Mouse (Mus musculus): ENCODE results near the gene Farsb. TPM values are rescaled to one million over a fixed set of nuclear protein-coding genes. Genes with fewer than 3 reads are reported as not detected.
A peak's percentile ranks its signal among the peaks of the same experiment; 100 is the strongest.

Gene Farsb
- polyA plus RNA-seq, 1 experiment from 2014 or later, result 105 TPM

DNA sequence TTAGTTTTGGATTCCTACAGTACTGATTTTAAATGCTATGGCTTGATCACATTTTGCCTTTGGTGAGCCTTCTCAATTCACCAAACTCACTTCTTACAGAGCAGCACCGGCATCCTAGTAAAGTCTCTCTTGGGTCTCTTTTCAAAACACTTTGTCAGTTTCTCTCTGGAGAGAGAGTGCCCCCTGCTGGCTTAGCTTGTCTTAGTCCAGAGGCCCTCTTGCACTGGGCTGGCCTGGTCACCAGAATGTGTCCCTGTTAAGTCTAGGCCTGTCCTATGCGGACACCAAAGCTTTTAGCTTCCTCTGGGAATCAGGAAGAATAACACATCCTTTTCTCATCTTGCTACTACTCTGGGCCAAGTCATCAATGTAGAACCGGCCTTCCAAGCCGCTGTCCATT is 69.1 kb downstream of the Farsb start:
- WGBS, result 44% methylated on average over 4 of the region's 4 CpGs
- Histone ChIP-seq H3K27ac (ENCODE audit: low read length) (no peak overlapping the region), H3K4me3 (ENCODE audit: low read length) (no peak overlapping the region), H3K36me3 (ENCODE audit: control insufficient read depth, insufficient read depth) (no peaks in the 10 kb centered on the region), H3K27me3 (ENCODE audit: control insufficient read depth, insufficient read depth, low read length) (no peaks in the 10 kb centered on the region), H3K9me3 (replicated peaks; ENCODE audit: control insufficient read depth, low read length) (no peaks in the 10 kb centered on the region), H3K4me1 (ENCODE audit: control insufficient read depth, insufficient read depth, low read length) (peaks cover 10% of the 10 kb centered on the region), H3K9ac (ENCODE audit: low read length) (no peak overlapping the region), H3K4me2 (ENCODE audit: low read depth, low read length) (no peak overlapping the region)
- no peak for ATAC-seq (replicated peaks; ENCODE audit: extremely low read depth, insufficient read depth, low FRiP score)

DNA sequence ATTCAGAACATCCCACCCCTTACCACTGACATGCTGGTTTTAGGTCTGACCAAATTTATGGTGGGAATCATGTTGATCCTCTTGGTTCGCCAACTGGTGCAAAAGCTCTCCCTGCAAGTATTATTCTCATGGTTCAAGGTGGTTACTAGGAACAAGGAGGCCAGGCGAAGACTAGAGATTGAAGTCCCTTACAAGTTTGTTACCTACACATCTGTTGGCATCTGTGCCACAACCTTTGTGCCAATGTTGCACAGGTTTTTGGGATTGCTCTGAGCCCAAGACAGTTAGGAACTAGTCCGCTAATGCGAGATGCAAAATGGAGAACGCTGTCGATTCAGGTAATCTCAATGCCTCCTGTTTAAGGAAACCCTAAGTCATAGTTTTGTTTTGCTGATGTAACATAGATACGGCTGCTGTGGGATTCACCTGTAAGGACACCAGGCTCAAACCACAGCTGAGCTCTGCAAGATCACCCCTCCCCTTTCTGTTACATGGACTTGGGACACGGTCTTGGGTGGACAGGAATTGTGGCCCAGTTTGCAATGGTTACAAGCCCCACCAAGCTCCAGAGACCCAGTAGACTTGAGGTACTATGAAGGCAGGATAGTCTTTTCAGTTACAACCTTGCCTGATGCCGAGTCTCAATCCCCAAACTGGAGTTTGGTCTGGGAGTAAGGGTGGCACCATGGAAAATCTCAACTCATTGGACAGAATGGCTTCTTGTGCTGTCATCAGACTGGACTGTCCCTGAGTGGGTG is 71.4 kb downstream of the Farsb start:
- no peak for ATAC-seq (replicated peaks; ENCODE audit: extremely low read depth, insufficient read depth, low FRiP score)
- H3K27me3 ChIP-seq (ENCODE audit: control insufficient read depth, insufficient read depth, low read length), result no peaks in the 10 kb centered on the region
- no peaks in the 10 kb centered on the region for H3K36me3 ChIP-seq (ENCODE audit: control insufficient read depth, insufficient read depth)
- peaks cover 4% of the 10 kb centered on the region for H3K4me1 ChIP-seq (ENCODE audit: control insufficient read depth, insufficient read depth, low read length)
- H3K27ac ChIP-seq (ENCODE audit: low read length), result no peak overlapping the region
- H3K9ac ChIP-seq (ENCODE audit: low read length), result no peak overlapping the region
- no peak overlapping the region for H3K4me3 ChIP-seq (ENCODE audit: low read length)
- 91% methylated on average over 9 of the region's 9 CpGs for WGBS
- H3K9me3 ChIP-seq (replicated peaks; ENCODE audit: control insufficient read depth, low read length), result no peaks in the 10 kb centered on the region
- H3K4me2 ChIP-seq (ENCODE audit: low read depth, low read length), result no peak overlapping the region

DNA sequence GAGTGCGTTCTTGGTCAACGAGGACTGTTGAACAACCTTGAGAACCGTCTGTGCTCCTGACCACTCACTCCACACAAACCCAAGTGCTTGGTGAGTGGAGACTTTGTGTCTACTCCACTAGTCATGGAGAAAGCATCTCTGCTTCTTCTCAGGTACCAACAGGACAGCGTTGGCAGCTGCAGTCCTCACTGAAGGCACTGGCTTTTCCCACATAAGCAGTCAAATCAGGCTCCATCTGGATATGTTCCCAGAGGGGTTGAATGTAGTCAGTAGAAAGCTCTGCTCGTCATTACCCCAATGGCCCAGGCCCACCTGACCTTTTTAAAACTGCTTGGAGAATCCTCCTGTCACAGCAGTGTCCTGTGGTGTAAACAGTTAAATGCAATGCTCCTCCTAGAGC is 74.3 kb downstream of the Farsb start:
- Histone ChIP-seq H3K27me3 (ENCODE audit: control insufficient read depth, insufficient read depth, low read length) (no peaks in the 10 kb centered on the region), H3K27ac (ENCODE audit: low read length) (no peak overlapping the region), H3K4me2 (ENCODE audit: low read depth, low read length) (no peak overlapping the region), H3K9me3 (replicated peaks; ENCODE audit: control insufficient read depth, low read length) (no peaks in the 10 kb centered on the region), H3K36me3 (ENCODE audit: control insufficient read depth, insufficient read depth) (no peaks in the 10 kb centered on the region), H3K9ac (ENCODE audit: low read length) (no peak overlapping the region), H3K4me1 (ENCODE audit: control insufficient read depth, insufficient read depth, low read length) (peaks cover 4% of the 10 kb centered on the region), H3K4me3 (ENCODE audit: low read length) (no peak overlapping the region)
- WGBS, result 79% methylated on average over 5 of the region's 5 CpGs
- no peak for ATAC-seq (replicated peaks; ENCODE audit: extremely low read depth, insufficient read depth, low FRiP score)

DNA sequence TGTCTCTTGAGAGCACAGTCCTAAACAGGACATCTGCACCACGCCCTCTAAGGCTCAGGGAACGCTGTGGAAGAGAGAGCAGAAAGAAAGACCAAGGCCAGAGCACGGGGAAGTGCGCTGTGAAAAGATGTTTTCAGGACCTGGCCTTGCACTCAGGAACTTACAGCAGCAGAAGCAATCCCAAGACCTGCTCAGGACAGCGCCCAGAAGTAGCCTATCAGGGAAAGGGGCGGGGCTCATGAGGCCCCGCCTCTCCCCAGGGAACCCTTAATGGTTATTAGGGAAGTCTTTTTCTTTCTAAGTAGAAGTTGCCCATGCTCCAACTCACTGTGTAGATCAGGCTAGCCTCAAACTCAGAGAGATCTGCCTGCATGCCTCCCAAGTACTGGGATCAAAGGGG is 76.0 kb downstream of the Farsb start:
- no peaks in the 10 kb centered on the region for H3K36me3 ChIP-seq (ENCODE audit: control insufficient read depth, insufficient read depth)
- no peak overlapping the region for H3K27ac ChIP-seq (ENCODE audit: low read length)
- ATAC-seq (replicated peaks; ENCODE audit: extremely low read depth, insufficient read depth, low FRiP score), result no peak
- H3K4me3 ChIP-seq (ENCODE audit: low read length), result no peak overlapping the region
- no peak overlapping the region for H3K9ac ChIP-seq (ENCODE audit: low read length)
- no peaks in the 10 kb centered on the region for H3K9me3 ChIP-seq (replicated peaks; ENCODE audit: control insufficient read depth, low read length)
- peaks cover 4% of the 10 kb centered on the region for H3K4me1 ChIP-seq (ENCODE audit: control insufficient read depth, insufficient read depth, low read length)
- H3K27me3 ChIP-seq (ENCODE audit: control insufficient read depth, insufficient read depth, low read length), result no peaks in the 10 kb centered on the region
- no peak overlapping the region for H3K4me2 ChIP-seq (ENCODE audit: low read depth, low read length)
- WGBS, result 20% methylated on average over 7 of the region's 7 CpGs

DNA sequence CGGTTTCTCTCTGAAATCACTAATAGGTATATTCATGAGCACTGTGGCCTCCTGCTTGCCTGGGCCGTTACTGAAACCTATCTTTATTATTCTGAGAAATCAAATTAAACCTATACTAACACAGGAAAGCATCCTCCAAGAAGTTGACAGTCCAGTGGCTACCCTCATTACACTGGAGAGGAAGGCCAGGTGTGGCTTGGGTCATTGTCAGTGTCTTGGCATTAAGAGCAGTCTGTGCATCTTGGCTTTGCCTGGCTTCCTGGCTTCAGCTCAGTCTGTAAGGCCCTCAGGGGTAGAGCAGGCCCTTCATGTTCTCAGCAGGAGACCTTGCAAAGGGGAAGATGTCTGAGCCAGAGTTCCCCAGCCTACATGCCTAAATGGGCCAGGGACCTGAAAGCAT is 79.3 kb downstream of the Farsb start:
- 84% methylated on average over 2 of the region's 2 CpGs for WGBS
- H3K9me3 ChIP-seq (replicated peaks; ENCODE audit: control insufficient read depth, low read length), result no peaks in the 10 kb centered on the region
- no peak overlapping the region for H3K27ac ChIP-seq (ENCODE audit: low read length)
- no peak overlapping the region for H3K4me3 ChIP-seq (ENCODE audit: low read length)
- H3K27me3 ChIP-seq (ENCODE audit: control insufficient read depth, insufficient read depth, low read length), result no peaks in the 10 kb centered on the region
- no peak overlapping the region for H3K9ac ChIP-seq (ENCODE audit: low read length)
- peaks cover 4% of the 10 kb centered on the region for H3K4me1 ChIP-seq (ENCODE audit: control insufficient read depth, insufficient read depth, low read length)
- no peak overlapping the region for H3K4me2 ChIP-seq (ENCODE audit: low read depth, low read length)
- H3K36me3 ChIP-seq (ENCODE audit: control insufficient read depth, insufficient read depth), result no peaks in the 10 kb centered on the region
- ATAC-seq (replicated peaks; ENCODE audit: extremely low read depth, insufficient read depth, low FRiP score), result no peak

DNA sequence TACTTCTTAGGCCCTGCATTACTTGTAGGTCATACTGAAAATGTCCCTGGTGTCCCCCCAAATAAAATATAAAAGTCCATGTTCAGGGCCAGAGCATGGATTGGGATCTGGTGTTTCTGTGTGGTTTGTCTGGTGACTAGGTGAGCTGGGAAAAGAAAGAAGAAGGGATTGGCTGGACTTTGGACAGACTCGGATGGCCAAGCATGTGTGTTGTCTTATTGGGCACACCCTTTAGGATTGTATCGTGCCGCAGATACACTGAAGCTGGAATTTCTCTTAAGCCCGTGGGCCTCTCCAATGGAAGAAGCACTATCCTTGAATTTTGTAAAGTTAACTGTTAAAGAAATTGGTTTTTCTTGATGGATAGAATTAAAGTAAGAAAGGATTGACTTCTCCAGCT is 87.3 kb downstream of the Farsb start:
- H3K4me3 ChIP-seq (ENCODE audit: low read length), result no peak overlapping the region
- no peaks in the 10 kb centered on the region for H3K9me3 ChIP-seq (replicated peaks; ENCODE audit: control insufficient read depth, low read length)
- no peaks in the 10 kb centered on the region for H3K36me3 ChIP-seq (ENCODE audit: control insufficient read depth, insufficient read depth)
- H3K27ac ChIP-seq (ENCODE audit: low read length), result no peak overlapping the region
- no peak overlapping the region for H3K9ac ChIP-seq (ENCODE audit: low read length)
- no peak for ATAC-seq (replicated peaks; ENCODE audit: extremely low read depth, insufficient read depth, low FRiP score)
- H3K4me1 ChIP-seq (ENCODE audit: control insufficient read depth, insufficient read depth, low read length), result peaks cover 5% of the 10 kb centered on the region
- no peak overlapping the region for H3K4me2 ChIP-seq (ENCODE audit: low read depth, low read length)
- no peaks in the 10 kb centered on the region for H3K27me3 ChIP-seq (ENCODE audit: control insufficient read depth, insufficient read depth, low read length)
- 89% methylated on average over 4 of the region's 4 CpGs for WGBS

DNA sequence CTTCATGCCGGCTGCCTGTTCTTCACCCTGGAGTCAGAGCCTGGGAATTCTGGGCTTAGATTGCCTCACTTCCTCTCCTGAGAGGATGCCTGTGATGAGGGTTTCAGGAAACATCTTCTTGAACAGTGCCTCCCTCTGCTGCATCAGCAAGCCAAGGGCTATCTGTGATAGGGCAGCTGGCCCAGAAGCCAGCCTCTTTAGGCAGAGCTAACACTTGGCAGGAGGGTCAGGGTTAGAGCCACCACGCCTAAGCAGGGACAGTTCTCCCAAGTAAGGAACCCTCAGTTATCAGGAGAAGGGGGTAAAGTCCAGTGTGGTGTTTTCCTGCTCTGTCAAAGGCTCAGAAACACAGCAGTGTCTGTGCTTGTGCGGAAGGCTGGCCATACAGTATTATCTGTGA is 88.9 kb downstream of the Farsb start:
- Histone ChIP-seq H3K4me1 (ENCODE audit: control insufficient read depth, insufficient read depth, low read length) (peaks cover 12% of the 10 kb centered on the region), H3K27ac (ENCODE audit: low read length) (no peak overlapping the region), H3K9me3 (replicated peaks; ENCODE audit: control insufficient read depth, low read length) (no peaks in the 10 kb centered on the region), H3K4me2 (ENCODE audit: low read depth, low read length) (no peak overlapping the region), H3K9ac (ENCODE audit: low read length) (no peak overlapping the region), H3K4me3 (ENCODE audit: low read length) (no peak overlapping the region), H3K27me3 (ENCODE audit: control insufficient read depth, insufficient read depth, low read length) (no peaks in the 10 kb centered on the region), H3K36me3 (ENCODE audit: control insufficient read depth, insufficient read depth) (no peaks in the 10 kb centered on the region)
- WGBS, result 51% methylated on average over 3 of the region's 3 CpGs
- no peak for ATAC-seq (replicated peaks; ENCODE audit: extremely low read depth, insufficient read depth, low FRiP score)

DNA sequence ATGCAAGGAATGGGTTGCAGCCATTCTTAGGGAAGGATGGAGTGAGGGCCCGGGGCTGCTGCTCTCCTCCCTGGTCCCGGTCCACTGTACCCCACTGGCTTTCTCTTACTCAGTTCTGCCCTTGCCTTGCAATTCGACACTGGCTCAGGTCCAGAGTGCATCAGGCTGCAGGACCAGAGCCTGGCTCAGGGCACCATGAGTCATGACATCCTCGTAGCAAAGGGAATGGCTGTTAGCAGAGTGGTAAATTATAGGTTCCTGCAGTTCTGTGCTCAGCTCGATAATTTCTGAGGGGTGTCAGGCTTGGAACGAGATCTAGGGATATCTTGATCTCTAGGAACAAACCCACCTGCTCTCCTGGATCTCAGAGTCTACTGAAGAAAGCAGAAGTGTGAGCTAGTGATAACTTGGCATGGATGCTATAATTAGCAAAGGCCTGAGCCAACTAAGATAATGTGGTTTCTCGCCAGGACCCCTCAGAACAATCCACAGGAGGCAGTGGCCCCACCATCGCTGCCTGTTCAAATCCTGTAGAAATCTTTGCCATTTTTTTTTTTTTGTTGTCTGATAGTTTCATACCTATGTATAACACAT is 92.3 kb downstream of the Farsb start:
- H3K36me3 ChIP-seq (ENCODE audit: control insufficient read depth, insufficient read depth), result no peaks in the 10 kb centered on the region
- WGBS, result 25% methylated on average over 8 of the region's 8 CpGs
- no peak overlapping the region for H3K4me3 ChIP-seq (ENCODE audit: low read length)
- peak overlapping the region; percentile 32 for H3K4me2 ChIP-seq (ENCODE audit: low read depth, low read length)
- peak; percentile 65; the same call in 1 of the 2 replicates for ATAC-seq (replicated peaks; ENCODE audit: extremely low read depth, insufficient read depth, low FRiP score)
- peak overlapping the region; percentile 54 for H3K27ac ChIP-seq (ENCODE audit: low read length)
- no peaks in the 10 kb centered on the region for H3K9me3 ChIP-seq (replicated peaks; ENCODE audit: control insufficient read depth, low read length)
- H3K9ac ChIP-seq (ENCODE audit: low read length), result no peak overlapping the region
- no peaks in the 10 kb centered on the region for H3K27me3 ChIP-seq (ENCODE audit: control insufficient read depth, insufficient read depth, low read length)
- H3K4me1 ChIP-seq (ENCODE audit: control insufficient read depth, insufficient read depth, low read length), result peaks cover 12% of the 10 kb centered on the region

DNA sequence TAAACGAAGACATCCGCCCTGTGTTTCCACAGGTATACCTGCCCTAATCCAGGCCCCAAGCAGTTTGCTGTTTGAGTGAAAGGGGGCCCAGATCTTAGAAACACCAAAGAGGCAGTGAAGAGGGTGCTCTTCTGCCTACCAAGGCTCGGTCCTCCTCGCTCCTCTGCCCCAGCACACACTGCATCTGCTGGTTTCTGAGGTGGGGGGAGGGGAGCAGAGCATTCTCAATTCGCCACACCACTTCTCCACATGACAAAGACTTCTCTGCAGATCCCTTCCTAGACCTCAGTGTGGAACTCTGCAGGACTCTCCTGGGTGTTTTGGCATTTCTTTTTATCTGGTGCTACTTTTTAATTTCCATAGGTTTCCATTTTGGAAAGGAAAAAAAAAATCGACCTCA is 93.0 kb downstream of the Farsb start:
- Histone ChIP-seq H3K9ac (ENCODE audit: low read length) (no peak overlapping the region), H3K27me3 (ENCODE audit: control insufficient read depth, insufficient read depth, low read length) (no peaks in the 10 kb centered on the region), H3K9me3 (replicated peaks; ENCODE audit: control insufficient read depth, low read length) (no peaks in the 10 kb centered on the region), H3K27ac (ENCODE audit: low read length) (no peak overlapping the region), H3K4me3 (ENCODE audit: low read length) (no peak overlapping the region), H3K36me3 (ENCODE audit: control insufficient read depth, insufficient read depth) (no peaks in the 10 kb centered on the region), H3K4me2 (ENCODE audit: low read depth, low read length) (no peak overlapping the region), H3K4me1 (ENCODE audit: control insufficient read depth, insufficient read depth, low read length) (peaks cover 12% of the 10 kb centered on the region)
- no peak for ATAC-seq (replicated peaks; ENCODE audit: extremely low read depth, insufficient read depth, low FRiP score)
- WGBS, result 49% methylated on average over 6 of the region's 6 CpGs

Measured in heart, embryonic 16.5 days (tissue).